Mouse (Mus musculus): Measurements from ENCODE around the gene Thap8. TPM values are rescaled to one million over a fixed set of nuclear protein-coding genes. Genes with fewer than 3 reads are reported as not detected.
A peak's percentile ranks its signal among the peaks of the same experiment; 100 is the strongest.

Gene Thap8
- polyA plus RNA-seq, 1 experiment, result not detected

DNA sequence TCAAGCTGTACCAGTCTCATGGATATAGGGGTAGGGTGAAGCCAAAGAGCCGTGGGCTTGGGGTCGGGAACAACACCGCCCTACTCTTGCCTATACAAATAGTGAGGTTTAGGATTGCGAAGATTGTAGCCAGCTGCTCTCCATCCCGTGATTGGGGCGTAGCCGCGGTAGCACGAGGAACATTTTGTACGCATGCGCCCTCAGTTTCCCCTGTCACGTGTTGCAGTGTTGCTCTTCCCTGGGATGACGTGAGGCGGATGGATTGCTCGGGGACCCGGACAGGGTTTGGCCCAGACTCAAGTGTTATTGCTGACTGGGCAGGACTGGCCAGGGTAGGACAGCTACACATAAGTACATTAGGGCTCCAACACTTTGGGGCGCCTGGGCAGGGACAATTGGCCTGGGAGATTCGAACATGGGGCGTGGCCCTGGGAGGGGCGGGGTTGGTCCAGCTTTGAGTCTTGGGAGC lies 810 bp downstream of the Thap8 start:
- no peaks in the 10 kb centered on the region for H3K9me3 ChIP-seq (ENCODE audit: control insufficient read depth, low read length)
- no peaks in the 10 kb centered on the region for H3K27me3 ChIP-seq (ENCODE audit: control insufficient read depth)
- TF ChIP-seq TAL1 (IDR thresholded peaks at IDR 0.05; ENCODE audit: low read length) (no peak), GATA1 (IDR thresholded peaks at IDR 0.05; ENCODE audit: low read length) (no peak)
- peak overlapping the region; percentile 83 for H3K4me3 ChIP-seq (replicated peaks)
- H3K36me3 ChIP-seq (ENCODE audit: control insufficient read depth), result peaks cover 16% of the 10 kb centered on the region
- H3K4me1 ChIP-seq (ENCODE audit: control insufficient read depth), result peaks cover 45% of the 10 kb centered on the region

GRCm38 (mm10) chr7:30281522-30281921 lies 1.6 kb downstream of the Thap8 start:
- TF ChIP-seq GATA1 (IDR thresholded peaks at IDR 0.05; ENCODE audit: low read length) (no peak), TAL1 (IDR thresholded peaks at IDR 0.05; ENCODE audit: low read length) (no peak)
- Histone ChIP-seq H3K9me3 (ENCODE audit: control insufficient read depth, low read length) (no peaks in the 10 kb centered on the region), H3K4me3 (replicated peaks) (no peak overlapping the region), H3K36me3 (ENCODE audit: control insufficient read depth) (peaks cover 13% of the 10 kb centered on the region), H3K27me3 (ENCODE audit: control insufficient read depth) (no peaks in the 10 kb centered on the region; the same call in 1 of the 2 replicates), H3K4me1 (ENCODE audit: control insufficient read depth) (peaks cover 45% of the 10 kb centered on the region)

DNA sequence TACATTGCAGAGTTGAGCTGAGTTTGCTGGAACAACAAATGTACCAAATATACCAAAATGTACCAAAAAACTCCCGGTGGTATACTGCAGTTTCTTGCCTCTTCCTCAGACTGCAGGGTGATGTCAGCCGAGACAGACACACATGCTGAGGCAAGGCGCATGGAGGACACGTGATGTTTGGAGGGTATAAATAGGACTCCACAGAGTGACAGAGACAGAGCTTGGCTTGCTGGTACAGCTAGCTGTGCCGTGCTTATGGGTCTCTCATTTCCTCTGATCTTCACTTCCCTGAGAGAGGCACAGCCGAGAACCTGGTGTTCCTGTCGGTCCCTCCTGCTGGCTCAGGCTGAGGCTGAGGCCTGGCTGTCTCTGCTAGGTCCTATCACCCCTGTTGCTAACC lies 2.8 kb downstream of the Thap8 start:
- no peak for TF ChIP-seq TAL1 (IDR thresholded peaks at IDR 0.05; ENCODE audit: low read length)
- TF ChIP-seq GATA1 (IDR thresholded peaks at IDR 0.05; ENCODE audit: low read length), result no peak
- H3K27me3 ChIP-seq (ENCODE audit: control insufficient read depth), result peaks cover 5% of the 10 kb centered on the region
- H3K9me3 ChIP-seq (ENCODE audit: control insufficient read depth, low read length), result no peaks in the 10 kb centered on the region
- H3K36me3 ChIP-seq (ENCODE audit: control insufficient read depth), result peaks cover 5% of the 10 kb centered on the region
- peaks cover 37% of the 10 kb centered on the region for H3K4me1 ChIP-seq (ENCODE audit: control insufficient read depth)
- H3K4me3 ChIP-seq (replicated peaks), result no peak overlapping the region

DNA sequence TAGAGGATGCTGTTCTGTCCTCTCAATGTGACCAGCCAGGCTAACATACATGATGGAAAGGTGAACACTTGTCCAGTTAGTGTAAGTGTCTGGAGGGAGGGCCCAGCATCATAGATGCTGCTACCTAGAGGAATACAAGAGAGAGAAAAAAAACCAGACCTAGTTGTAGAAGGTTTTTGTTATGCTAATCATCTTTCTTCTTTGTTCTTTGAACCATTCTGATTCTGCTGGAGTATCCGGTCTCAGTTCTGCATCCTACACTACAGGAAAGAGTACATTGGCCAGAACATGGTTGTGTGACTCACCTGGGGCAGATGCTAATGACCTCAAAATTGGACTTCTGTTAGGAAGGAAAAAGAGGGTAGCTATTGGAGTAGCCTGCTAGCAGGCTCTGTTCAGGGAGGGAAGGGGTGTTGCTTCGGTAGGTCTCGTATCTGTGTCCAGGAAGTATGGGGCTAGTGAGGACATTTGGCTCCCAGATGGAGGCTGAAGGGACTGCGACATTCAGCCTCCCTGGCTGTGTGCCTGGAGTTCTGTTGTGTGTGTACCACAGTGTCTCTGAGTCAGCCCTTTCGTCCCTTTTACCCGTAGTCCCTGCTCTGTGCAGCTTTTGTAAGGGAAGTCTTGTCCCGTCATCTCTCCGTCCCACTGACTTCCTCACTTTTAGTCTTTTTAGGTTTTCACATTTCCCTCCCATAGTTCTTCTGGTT lies 7.0 kb downstream of the Thap8 start:
- Histone ChIP-seq H3K4me3 (replicated peaks) (no peak overlapping the region), H3K9me3 (ENCODE audit: control insufficient read depth, low read length) (no peaks in the 10 kb centered on the region), H3K27me3 (ENCODE audit: control insufficient read depth) (peaks cover 16% of the 10 kb centered on the region)

DNA sequence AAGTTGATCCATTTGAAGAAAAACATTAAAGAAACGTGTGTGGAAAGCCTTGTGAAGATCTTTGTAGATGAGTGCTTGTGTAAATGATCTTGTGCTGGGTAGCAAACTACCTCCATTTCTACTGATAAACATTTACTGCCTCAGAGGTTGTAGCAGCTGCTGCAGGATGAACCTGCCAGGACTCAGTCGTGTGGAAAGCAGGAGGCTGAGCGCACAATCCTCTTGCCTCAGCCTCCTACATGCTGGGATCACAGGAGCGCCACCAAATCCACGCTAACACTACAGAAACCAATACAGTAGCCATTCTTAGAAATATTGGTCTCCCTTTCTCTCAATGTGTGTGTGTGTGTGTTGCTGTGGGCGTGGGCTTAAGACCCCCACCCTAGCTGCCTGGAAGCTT lies 8.2 kb downstream of the Thap8 start:
- Histone ChIP-seq H3K4me1 (ENCODE audit: control insufficient read depth) (no peaks in the 10 kb centered on the region; the same call in 1 of the 2 replicates), H3K27me3 (ENCODE audit: control insufficient read depth) (peaks cover 21% of the 10 kb centered on the region), H3K9me3 (ENCODE audit: control insufficient read depth, low read length) (no peaks in the 10 kb centered on the region), H3K4me3 (replicated peaks) (no peak overlapping the region), H3K36me3 (ENCODE audit: control insufficient read depth) (no peaks in the 10 kb centered on the region)
- no peak for TF ChIP-seq TAL1 (IDR thresholded peaks at IDR 0.05; ENCODE audit: low read length)
- no peak for TF ChIP-seq GATA1 (IDR thresholded peaks at IDR 0.05; ENCODE audit: low read length)

More for the DNA sequence above, 7.0 kb downstream of the Thap8 start:
- no peak for TF ChIP-seq GATA1 (IDR thresholded peaks at IDR 0.05; ENCODE audit: low read length)
- no peak for TF ChIP-seq TAL1 (IDR thresholded peaks at IDR 0.05; ENCODE audit: low read length)
- Histone ChIP-seq H3K4me1 (ENCODE audit: control insufficient read depth) (no peaks in the 10 kb centered on the region; the same call in 1 of the 2 replicates), H3K36me3 (ENCODE audit: control insufficient read depth) (no peaks in the 10 kb centered on the region)

DNA sequence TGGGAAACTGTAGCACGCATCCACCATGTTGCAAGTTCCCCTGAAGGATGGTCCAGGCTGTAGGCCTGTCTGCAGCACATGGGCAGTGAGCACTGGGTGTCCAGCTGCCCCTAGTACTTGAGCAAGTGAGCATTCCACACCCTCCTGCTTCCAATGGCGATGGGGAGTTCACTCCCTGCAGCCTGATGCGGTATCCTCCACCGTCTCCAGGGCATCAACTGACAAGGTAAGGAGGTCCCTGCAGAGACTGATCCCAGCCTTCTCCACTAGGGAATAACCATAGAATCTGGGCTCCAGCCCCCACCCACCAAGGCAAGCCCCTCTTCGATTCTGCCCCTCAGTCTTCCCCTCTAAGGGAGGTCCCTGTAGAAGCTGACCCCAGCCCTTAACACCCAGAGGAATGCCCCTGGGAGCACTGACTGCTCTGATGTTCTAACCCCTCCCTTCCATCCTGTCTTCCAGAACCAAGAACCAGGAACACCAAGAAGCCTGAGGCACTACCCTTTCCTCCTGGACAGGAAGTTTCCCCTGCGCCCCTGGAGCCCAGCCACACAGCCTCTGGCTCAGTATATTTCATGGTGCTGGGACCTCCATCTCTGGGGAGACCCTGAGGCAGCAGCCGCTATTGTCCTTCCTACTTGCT lies 9.3 kb downstream of the Thap8 start:
- H3K27me3 ChIP-seq (ENCODE audit: control insufficient read depth), result peaks cover 21% of the 10 kb centered on the region
- no peak overlapping the region for H3K4me3 ChIP-seq (replicated peaks)
- H3K9me3 ChIP-seq (ENCODE audit: control insufficient read depth, low read length), result no peaks in the 10 kb centered on the region
- no peaks in the 10 kb centered on the region; the same call in 1 of the 2 replicates for H3K4me1 ChIP-seq (ENCODE audit: control insufficient read depth)
- H3K36me3 ChIP-seq (ENCODE audit: control insufficient read depth), result no peaks in the 10 kb centered on the region
- no peak for TF ChIP-seq GATA1 (IDR thresholded peaks at IDR 0.05; ENCODE audit: low read length)
- TF ChIP-seq TAL1 (IDR thresholded peaks at IDR 0.05; ENCODE audit: low read length), result no peak

DNA sequence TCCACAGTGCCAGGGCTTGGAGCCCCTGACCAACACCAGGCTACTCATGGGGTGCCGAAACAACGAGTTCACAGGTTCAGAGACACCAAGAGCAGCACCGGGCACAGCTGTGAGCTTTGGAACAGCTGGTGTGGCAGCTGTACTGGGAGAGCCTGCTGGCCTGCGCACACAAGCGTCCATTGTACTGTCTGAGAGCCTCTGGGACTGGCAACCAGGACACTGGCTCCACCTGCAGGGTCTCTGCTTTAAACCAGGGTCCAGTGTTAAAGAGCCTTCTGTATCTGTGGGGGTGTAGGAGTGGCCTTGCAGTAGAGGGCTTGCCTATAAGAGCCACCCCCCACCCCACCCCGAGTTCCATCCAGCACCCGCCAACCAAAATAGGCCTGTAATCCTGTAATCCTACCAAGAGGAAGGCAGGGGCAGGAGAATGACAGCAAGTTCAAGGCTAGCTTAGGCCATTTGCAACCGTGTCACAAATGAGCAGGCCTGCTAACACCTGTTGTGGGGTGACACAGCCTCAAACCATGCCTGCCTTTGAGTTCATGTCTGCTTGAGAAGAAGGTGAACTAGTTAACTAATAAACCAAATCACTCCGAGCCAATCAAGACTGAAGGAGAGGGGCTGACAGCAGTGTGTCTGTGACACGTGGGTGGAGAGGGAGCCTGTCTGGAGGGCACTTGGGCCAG lies 10.0 kb downstream of the Thap8 start:
- TF ChIP-seq TAL1 (IDR thresholded peaks at IDR 0.05; ENCODE audit: low read length) (no peak), GATA1 (IDR thresholded peaks at IDR 0.05; ENCODE audit: low read length) (no peak)

GRCm38 (mm10) chr7:30291215-30292131 lies 11.6 kb downstream of the Thap8 start, which contains the start of gene Clip3:
Gene Clip3, plus strand, starts transcription at chr7:30291728.
- no peak within 1 kb of the TSS for H3K4me3 ChIP-seq (replicated peaks)
- H3K36me3 ChIP-seq (ENCODE audit: control insufficient read depth), result no peaks in the 10 kb centered on the region
- peaks cover 21% of the 10 kb centered on the region for H3K27me3 ChIP-seq (ENCODE audit: control insufficient read depth)
- TF ChIP-seq GATA1 (IDR thresholded peaks at IDR 0.05; ENCODE audit: low read length) (no peak), TAL1 (IDR thresholded peaks at IDR 0.05; ENCODE audit: low read length) (no peak)
- H3K4me1 ChIP-seq (ENCODE audit: control insufficient read depth), result peaks cover 3% of the 10 kb centered on the region
- H3K9me3 ChIP-seq (ENCODE audit: control insufficient read depth, low read length), result no peaks in the 10 kb centered on the region

More for the DNA sequence above, 10.0 kb downstream of the Thap8 start:
- H3K36me3 ChIP-seq (ENCODE audit: control insufficient read depth), result no peaks in the 10 kb centered on the region
- no peaks in the 10 kb centered on the region; the same call in 1 of the 2 replicates for H3K4me1 ChIP-seq (ENCODE audit: control insufficient read depth)
- no peaks in the 10 kb centered on the region for H3K9me3 ChIP-seq (ENCODE audit: control insufficient read depth, low read length)
- H3K4me3 ChIP-seq (replicated peaks), result no peak overlapping the region
- H3K27me3 ChIP-seq (ENCODE audit: control insufficient read depth), result peaks cover 21% of the 10 kb centered on the region
